Mouse (Mus musculus) CH12.LX (cell line): ENCODE data around the gene Olfr5.

Experiments
- CHD1 ChIP-seq: IDR thresholded peaks from 2 replicates; pipeline ENCODE4 v1.6.1; 2012; ENCODE audit warnings: low read depth, low read length, improper control_type of control experiment, inconsistent platforms
- CHD2 ChIP-seq: IDR thresholded peaks from 2 replicates; pipeline ENCODE4 v1.6.1; 2011; ENCODE audit warnings: low read length, improper control_type of control experiment
- CTCF ChIP-seq, 2 experiments: IDR thresholded peaks in 1 of 2; conservative IDR thresholded peaks in 1 of 2; 2 replicates each; pipeline ENCODE4 v1.5.1; 2011 to 2012; ENCODE audit warnings: low read depth in 2 of 2, low read length in 2 of 2, improper control_type of control experiment in 1 of 2, inconsistent platforms in 1 of 2, mild to moderate bottlenecking in 1 of 2, moderate library complexity in 1 of 2
- EP300 ChIP-seq: IDR thresholded peaks from 2 replicates; pipeline ENCODE4 v1.6.1; 2011; ENCODE audit warnings: low read length, improper control_type of control experiment
- ETS1 ChIP-seq: conservative IDR thresholded peaks from 2 replicates; pipeline ENCODE4 v1.6.1; 2012; ENCODE audit warnings: low read depth, mild to moderate bottlenecking, inconsistent platforms, low read length, improper control_type of control experiment, moderate library complexity
- HCFC1 ChIP-seq: IDR thresholded peaks from 2 replicates; pipeline ENCODE4 v1.6.1; 2012; ENCODE audit warnings: low read depth, mild to moderate bottlenecking, inconsistent platforms, low read length, improper control_type of control experiment
- MYC ChIP-seq: IDR thresholded peaks from 2 replicates; pipeline ENCODE4 v1.6.1; 2011; ENCODE audit warnings: low read depth, mild to moderate bottlenecking, improper control_type of control experiment, low read length
- POLR2A ChIP-seq: IDR thresholded peaks from 2 replicates; pipeline ENCODE4 v1.6.1; 2011; ENCODE audit warnings: low read depth, mild to moderate bottlenecking, improper control_type of control experiment, low read length
- TBP ChIP-seq: conservative IDR thresholded peaks from 2 replicates; pipeline ENCODE4 v1.6.1; 2011; ENCODE audit warnings: low read depth, low read length, improper control_type of control experiment
- TCF12 ChIP-seq: IDR thresholded peaks from 2 replicates; pipeline ENCODE4 v1.6.1; 2014; ENCODE audit warnings: low read depth, mild to moderate bottlenecking, inconsistent platforms, low read length, improper control_type of control experiment
- USF1 ChIP-seq: IDR thresholded peaks from 2 replicates; pipeline ENCODE4 v1.6.1; 2014; ENCODE audit warnings: low read depth, mild to moderate bottlenecking, inconsistent platforms, low read length, improper control_type of control experiment
- ZKSCAN1 ChIP-seq: IDR thresholded peaks from 2 replicates; pipeline ENCODE4 v1.6.1; 2012; ENCODE audit warnings: low read depth, inconsistent platforms, low read length, improper control_type of control experiment, borderline replicate concordance

DNA sequence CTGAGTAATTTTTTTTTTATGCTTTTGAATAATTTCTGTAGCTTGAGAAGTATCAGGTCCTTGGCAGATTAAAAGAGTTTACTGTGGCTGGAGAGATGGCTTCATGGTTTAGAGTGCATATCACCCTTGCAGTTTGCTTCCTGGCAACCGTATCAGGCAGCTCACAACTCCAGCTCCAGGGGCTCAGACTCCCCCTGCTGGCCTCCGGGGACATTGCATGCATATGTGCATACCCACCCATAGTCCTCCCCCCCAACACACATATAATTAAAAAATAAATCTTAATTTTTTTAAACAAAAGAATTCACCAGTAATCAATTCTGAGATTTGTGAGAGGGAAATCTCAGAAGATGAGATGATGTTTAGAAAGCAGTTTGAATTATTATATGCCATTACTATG is 56.4 kb downstream of the Olfr5 start:
- no peak for TF ChIP-seq ETS1
- no peak for TF ChIP-seq TCF12
- peak; percentile 26 to 58; a peak in 3 of 4 replicates for TF ChIP-seq CTCF (conservative IDR thresholded peaks at IDR 0.05 in 1 of 2, IDR thresholded peaks at IDR 0.05 in 1 of 2; ENCODE audit: low read depth in 2 of 2, low read length in 2 of 2)
- TF ChIP-seq HCFC1, result no peak
- TF ChIP-seq TBP, result no peak
- TF ChIP-seq EP300, result no peak
- TF ChIP-seq ZKSCAN1, result no peak
- no peak for TF ChIP-seq CHD1
- no peak for TF ChIP-seq USF1
- no peak for TF ChIP-seq POLR2A
- TF ChIP-seq CHD2, result no peak
- no peak for TF ChIP-seq MYC
